Mouse (Mus musculus): ENCODE measurements around the gene Galt. TPM values are rescaled to one million over a fixed set of nuclear protein-coding genes. Genes with fewer than 3 reads are reported as not detected.

Gene Galt
- polyA plus RNA-seq (2017; shearing (Covaris generic)): 80.5 TPM

DNA sequence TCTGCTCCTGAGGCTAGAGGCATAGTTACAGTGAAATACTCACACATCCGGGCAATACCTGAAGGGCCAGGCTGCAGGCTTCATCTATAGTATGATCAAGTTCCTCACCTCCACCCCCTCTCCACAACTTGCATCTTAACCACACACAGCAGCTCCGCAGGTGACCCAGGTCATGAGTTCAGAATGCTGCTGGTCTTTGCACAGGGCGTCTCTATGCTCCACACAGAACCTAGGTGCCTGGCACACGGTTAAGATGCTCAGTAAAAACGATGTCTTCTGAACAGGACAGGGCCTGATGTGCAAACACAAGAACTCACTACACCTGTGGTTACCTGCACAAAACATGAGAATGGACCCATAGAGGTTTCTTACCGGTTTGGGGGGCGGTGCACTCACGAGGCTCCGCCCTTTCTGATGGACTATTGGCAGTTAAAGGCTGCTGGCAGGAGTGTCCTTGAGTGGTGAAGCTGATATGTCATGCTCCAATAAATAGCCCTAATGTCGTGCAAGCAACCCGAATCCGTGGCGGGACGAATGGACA is at the start of gene Galt:
TSS of gene Galt (plus strand) at position 432 of the 541 bp plus-strand sequence.

DNA sequence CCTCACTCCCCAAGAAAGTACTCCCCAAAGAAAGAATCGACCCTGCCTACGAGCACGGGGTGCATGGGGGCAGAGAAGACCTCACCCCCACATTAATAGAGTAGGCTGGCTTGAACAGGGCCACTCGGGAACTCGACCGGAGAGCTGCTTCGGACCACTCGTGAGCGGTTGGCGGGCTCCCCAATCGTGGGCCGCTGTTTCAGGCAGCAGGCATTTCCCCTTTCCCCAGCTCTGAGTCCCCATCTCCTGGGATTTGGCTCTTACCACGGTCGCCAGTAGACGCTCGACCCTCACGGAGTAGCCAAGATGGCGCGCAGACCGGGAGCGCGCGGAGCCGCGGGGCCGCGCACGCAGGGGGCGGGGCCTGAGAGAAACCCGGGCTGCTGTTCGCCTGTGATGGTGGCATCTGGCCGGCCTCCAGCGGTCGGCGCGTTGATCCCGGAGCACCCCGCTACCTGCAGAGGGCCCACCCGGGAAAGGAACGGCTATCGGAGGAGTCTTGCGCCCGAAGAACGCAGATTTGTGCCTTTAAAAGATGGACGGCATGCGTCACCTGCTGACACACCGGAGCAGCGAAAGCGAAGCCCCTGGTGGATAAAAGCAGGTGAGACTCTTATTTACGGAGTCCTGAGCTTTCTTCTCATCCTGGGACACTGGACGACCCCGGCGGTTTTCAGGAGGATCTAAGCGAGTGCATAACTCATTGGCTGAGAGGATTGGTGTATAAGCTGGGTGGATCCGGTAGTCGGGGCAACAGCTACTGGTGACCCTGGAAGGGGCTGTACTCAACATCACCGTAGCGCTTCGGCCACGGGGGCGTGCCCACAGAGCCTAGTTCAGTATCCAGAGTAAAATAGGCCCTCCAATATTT is 41.6 kb upstream of the Galt start, which contains the start of gene Rpp25l:
TSS of gene Rpp25l (minus strand) at position 338 of the 871 bp plus-strand sequence.

DNA sequence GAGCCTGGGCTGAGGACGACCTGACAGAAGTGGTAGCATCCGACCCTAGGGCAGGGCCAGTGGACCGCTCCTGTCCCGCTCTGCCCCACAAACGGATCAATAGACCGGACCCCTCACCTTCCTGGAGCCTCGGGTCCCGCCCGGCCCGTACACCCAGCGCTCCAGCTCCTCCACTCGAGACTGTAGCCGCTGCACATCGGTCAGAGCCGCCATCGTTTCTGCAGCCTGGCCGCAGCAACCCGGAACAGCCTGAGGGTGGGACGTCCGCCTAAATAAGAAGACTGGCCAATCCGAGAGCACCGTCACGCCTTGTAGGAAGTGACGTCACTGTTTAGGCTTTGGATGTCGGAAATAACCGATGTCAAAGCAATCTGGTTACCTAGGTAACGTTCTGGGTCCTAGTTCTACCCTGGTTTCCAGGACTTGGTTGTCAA is 32.1 kb upstream of the Galt start, which contains the start of gene Dctn3:
TSS of gene Dctn3 (minus strand) at position 253 of the 434 bp plus-strand sequence.

DNA sequence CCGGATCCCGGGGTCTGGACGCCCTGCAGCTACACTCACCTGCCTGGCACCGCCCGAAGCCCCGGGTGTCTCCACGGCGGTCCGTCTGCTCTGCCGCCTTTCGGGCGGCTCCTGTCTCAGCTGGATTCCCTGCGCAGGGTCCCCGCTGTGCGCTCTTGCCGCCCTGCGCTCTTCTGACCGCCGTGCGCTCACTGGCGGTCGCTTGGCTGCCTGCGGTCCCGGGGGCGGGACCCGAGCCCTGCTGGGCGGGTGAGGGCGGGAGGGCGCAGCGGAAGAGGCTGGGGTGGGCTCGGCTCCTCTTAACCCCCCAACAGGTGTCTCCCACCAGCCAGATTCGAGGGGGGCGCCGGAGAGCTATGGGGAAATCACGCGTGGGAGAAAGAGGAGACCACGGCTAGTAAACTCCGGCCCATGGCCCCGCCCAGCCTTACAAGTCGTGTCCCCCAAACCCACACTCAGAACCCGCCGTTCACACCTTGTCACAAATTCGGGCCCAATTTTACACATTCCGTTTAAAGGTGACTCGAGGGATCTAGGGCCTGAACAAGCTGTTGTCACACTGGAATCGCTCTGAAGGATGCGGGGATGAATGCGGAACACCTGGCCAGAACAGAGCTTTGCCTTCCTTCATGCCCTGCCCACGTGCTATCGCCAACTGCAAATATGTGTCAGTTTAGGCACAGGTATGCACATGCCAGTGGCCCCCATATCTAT is 23.8 kb upstream of the Galt start, which contains the start of gene Arid3c:
TSS of gene Arid3c (minus strand) at position 91 of the 714 bp plus-strand sequence.

DNA sequence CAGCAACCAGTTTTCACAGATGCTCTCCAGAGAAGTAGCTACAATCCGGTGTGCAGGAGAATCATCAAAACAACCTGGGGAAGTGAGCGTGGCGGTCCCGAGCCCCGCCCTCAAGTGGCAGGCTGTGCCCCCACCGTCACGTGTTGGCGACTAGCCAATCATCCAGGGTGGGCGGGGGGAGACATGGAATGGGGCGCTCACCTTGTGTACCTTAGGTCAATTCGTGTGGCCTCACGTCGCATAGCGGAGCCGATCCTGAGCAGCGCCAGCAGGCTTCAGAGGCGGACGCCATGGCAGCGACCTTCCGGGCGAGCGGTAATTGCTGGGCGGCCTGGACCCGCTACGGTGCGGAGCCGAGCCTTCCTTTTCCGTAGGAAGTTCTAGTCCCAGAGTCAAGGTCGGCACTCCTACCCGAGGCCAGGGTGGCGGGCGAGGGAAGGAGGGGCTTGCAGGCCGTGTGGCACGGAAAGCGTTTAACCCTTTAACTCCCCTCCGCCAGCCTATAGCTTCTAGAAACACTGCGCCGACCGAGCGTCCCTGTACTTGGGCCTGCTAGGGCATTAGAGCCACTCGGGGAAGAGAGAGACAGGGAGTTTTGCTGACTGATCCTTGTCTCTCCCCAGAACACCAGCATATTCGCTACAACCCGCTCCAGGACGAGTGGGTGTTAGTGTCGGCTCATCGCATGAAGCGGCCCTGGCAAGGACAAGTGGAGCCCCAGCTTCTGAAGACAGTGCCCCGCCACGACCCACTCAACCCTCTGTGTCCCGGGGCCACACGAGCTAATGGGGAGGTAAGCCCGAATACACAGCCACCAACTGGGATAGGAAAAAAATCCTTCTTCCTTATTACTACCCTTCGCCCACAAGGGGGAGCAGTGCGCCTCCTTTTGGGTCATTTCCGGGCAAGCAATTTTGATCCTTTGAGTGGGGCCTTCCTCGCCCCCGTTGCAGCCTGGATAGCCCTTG is 594 bp downstream of the Galt start, which contains the start of gene Sigmar1:
TSS of gene Sigmar1 (minus strand) at position 820 of the 968 bp plus-strand sequence.

DNA sequence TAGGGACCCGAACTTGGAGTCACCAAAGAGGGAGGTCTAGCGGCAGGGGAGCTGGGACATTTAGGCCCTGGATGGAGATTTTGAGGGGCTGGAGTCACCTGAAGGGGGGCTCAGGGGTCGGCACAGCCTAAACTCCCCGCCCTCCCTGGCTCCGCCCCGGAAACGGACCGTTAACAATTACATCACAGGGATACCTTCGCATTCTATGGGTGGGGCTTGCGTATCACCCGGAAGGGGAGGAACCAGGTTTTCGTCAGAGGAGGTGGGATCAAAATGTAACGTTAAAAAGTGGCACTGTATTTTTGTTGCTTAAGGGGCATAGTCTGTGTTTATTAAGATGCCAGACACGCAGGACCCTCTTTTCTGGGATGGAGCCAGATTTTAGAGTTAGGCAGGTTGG is 19.0 kb downstream of the Galt start, which contains the start of gene Ccl27a:
TSS of gene Ccl27a (minus strand) at position 246 of the 400 bp plus-strand sequence.

Other genes starting within 250 kb of the Galt start
- gene 1110017D15Rik, start 237.9 kb upstream of the Galt start, polyA plus RNA-seq (2017; shearing (Covaris generic)): not detected
- 1.8 TPM for gene Fam219a, start 185.7 kb upstream of the Galt start, polyA plus RNA-seq (2017; shearing (Covaris generic))
- not detected for gene Dnaic1, start 185.5 kb upstream of the Galt start, polyA plus RNA-seq (2017; shearing (Covaris generic))
- gene Enho, start 114.9 kb upstream of the Galt start, polyA plus RNA-seq (2017; shearing (Covaris generic)): not detected
- gene Cntfr, start 58.1 kb upstream of the Galt start, polyA plus RNA-seq (2017; shearing (Covaris generic)): not detected
- gene Il11ra1, start 55.2 kb upstream of the Galt start, polyA plus RNA-seq (2017; shearing (Covaris generic)): 12.2 TPM
- 41.2 TPM for gene Rpp25l, start 41.7 kb upstream of the Galt start, polyA plus RNA-seq (2017; shearing (Covaris generic))
- gene Dctn3, start 32.1 kb upstream of the Galt start, polyA plus RNA-seq (2017; shearing (Covaris generic)): 130 TPM
- not detected for gene Arid3c, start 24.1 kb upstream of the Galt start, polyA plus RNA-seq (2017; shearing (Covaris generic))
- gene Sigmar1, start 929 bp downstream of the Galt start, polyA plus RNA-seq (2017; shearing (Covaris generic)): 52.5 TPM
- 6.8 TPM for gene Ccl27a, start 19.0 kb downstream of the Galt start, polyA plus RNA-seq (2017; shearing (Covaris generic))
- not detected for gene Gm21541, start 148.4 kb downstream of the Galt start, polyA plus RNA-seq (2017; shearing (Covaris generic))
- gene Gm20878, start 186.3 kb downstream of the Galt start, polyA plus RNA-seq (2017; shearing (Covaris generic)): 2.4 TPM
- gene Fam205a4, start 210.8 kb downstream of the Galt start, polyA plus RNA-seq (2017; shearing (Covaris generic)): 0.10 TPM